Mouse (Mus musculus) ES-Bruce4 (cell line): ENCODE results near the gene Rhcg.

Experiments used
- CTCF ChIP-seq: IDR thresholded peaks from one replicate; pipeline ENCODE4 v1.8.1; 2011; ENCODE audit warnings: low read depth, low read length
- EP300 ChIP-seq: IDR thresholded peaks from 2 replicates; pipeline ENCODE4 v1.6.1; 2011; ENCODE audit warnings: low read depth, low read length; ENCODE audit not compliant: insufficient read depth
- POLR2A ChIP-seq: IDR thresholded peaks from one replicate; pipeline ENCODE4 v1.8.1; 2011; ENCODE audit warnings: low read length; ENCODE audit not compliant: insufficient read depth

DNA sequence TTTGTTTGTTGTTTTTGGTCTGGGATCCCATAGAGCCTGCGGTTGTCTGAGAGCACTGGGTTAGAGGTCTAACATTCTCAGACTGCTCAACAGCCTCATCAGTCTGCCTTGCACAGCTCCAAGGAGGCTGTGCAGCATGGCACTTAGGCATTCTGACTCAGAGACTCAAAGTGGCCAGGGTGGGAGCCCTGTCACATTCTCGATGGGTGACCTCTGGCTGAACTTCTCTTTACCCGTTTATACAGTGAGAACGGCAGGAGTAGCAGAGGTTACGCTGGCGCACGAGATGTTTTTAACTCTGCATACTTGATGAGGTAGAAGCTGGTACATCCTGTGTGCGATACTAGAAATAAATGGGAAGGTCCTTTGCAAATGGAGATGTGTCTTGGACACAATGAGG is 5.6 kb upstream of the Rhcg start:
- no peak for TF ChIP-seq CTCF
- TF ChIP-seq EP300 = no peak
- no peak for TF ChIP-seq POLR2A
